In the genomic region with DNA sequence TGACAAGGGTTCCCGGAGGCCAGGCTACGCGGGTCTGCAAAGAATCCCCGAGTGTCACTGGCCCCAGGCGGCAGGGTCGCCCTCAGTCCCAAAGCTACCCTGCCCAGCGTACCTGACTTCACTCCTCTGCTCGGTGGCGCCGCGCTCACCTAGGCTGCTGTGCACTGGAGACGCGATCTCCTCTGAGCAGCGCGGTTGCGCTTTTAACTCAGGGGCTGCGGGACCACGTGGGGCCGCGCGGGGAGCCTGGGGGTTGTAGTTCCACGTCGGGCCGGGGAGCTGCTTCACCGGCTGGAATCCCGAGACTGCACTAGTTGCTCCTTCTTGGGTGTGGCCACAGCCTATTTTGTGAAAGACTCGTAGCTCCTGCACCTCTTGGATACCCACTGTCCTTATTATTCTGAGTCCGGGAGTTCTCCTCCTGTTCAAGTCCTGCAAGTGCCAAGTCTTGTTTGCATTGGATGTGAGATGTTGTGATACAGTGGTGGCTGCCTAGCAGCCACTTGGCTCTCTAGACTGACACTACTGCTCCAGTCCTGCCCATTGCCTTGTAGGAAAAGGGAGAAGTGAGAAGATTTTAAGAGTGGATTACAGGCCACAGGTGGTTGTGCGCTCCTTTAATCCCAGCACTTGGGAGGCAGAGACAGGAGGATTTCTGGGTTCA, we compare ENCODE assay signal across 8 mouse cellular contexts. TPM values are rescaled to one million over a fixed set of nuclear protein-coding genes. Genes with fewer than 3 reads are reported as not detected.
DNase-seq lines count a peak whose midpoint lies in the region; ATAC-seq and TF ChIP-seq lines count a peak whose summit lies in the region.

A gene (minus strand): TSS at position 510 of the 664 bp plus-strand sequence.

- WGBS in forebrain, embryonic 13.5 days = 5% methylated on average over 29 of the region's 29 CpGs
- WGBS in heart, embryonic 16.5 days = 5% methylated on average over 29 of the region's 29 CpGs
- WGBS in liver, embryonic 16.5 days (ENCODE audit: insufficient replicate concordance) = 5% methylated on average over 29 of the region's 29 CpGs
- WGBS in neural tube, embryonic 12.5 days = 6% methylated on average over 29 of the region's 29 CpGs

- no peaks in the 10 kb centered on the region for H3K27me3 ChIP-seq in forebrain, embryonic 13.5 days
- H3K27me3 ChIP-seq in heart, embryonic 16.5 days (ENCODE audit: control insufficient read depth, insufficient read depth, low read length) = no peaks in the 10 kb centered on the region
- H3K27me3 ChIP-seq in liver, embryonic 16.5 days (ENCODE audit: control insufficient read depth, insufficient read depth, low read depth, low read length) = no peaks in the 10 kb centered on the region
- H3K27me3 ChIP-seq in neural tube, embryonic 12.5 days (replicated peaks) = no peaks in the 10 kb centered on the region
- H3K27me3 ChIP-seq in testis, adult 2 months (ENCODE audit: control insufficient read depth, insufficient read depth, low read length) = no peaks in the 10 kb centered on the region

- TF ChIP-seq POLR2A in brain, embryonic 14.5 days (IDR thresholded peaks at IDR 0.05; ENCODE audit: borderline replicate concordance, extremely low read depth, insufficient read depth, insufficient read length, poor library complexity, severe bottlenecking) = peak; percentile 18; the same call in 1 of the 2 replicates
- TF ChIP-seq POLR2A in testis, adult 2 months (IDR thresholded peaks at IDR 0.05; ENCODE audit: control insufficient read depth, low read depth, low read length) = peak; percentile 69

- peak; percentile 4; the same call in 1 of the 2 replicates for TF ChIP-seq CTCF in brain, embryonic 14.5 days (IDR thresholded peaks at IDR 0.05; ENCODE audit: borderline replicate concordance, extremely low read depth, insufficient read depth, insufficient read length)
- no peak for TF ChIP-seq CTCF in testis, adult 2 months (IDR thresholded peaks at IDR 0.05; ENCODE audit: control insufficient read depth, insufficient read depth, insufficient replicate concordance, low read depth, low read length)

- peak within 1 kb of the TSS; percentile 62 for H3K9ac ChIP-seq in forebrain, embryonic 13.5 days
- peak within 1 kb of the TSS; percentile 69 for H3K9ac ChIP-seq in heart, embryonic 16.5 days (ENCODE audit: low read length)
- H3K9ac ChIP-seq in liver, embryonic 16.5 days (ENCODE audit: low read depth, low read length) = peak within 1 kb of the TSS; percentile 33; the same call in 1 of the 2 replicates
- H3K9ac ChIP-seq in neural tube, embryonic 12.5 days = peak within 1 kb of the TSS; percentile 65

- DNase-seq in B cell, adult 2 months = peak; percentile 69 to 71
- peak; percentile 86 for DNase-seq in brain, embryonic 14.5 days (ENCODE audit: low read depth)
- DNase-seq in kidney, postnatal 25 days = peak; percentile 79 to 90

- no peaks in the 10 kb centered on the region for H3K36me3 ChIP-seq in forebrain, embryonic 13.5 days (ENCODE audit: poor library complexity, severe bottlenecking)
- no peaks in the 10 kb centered on the region for H3K36me3 ChIP-seq in heart, embryonic 16.5 days (ENCODE audit: control insufficient read depth, insufficient read depth)
- no peaks in the 10 kb centered on the region for H3K36me3 ChIP-seq in liver, embryonic 16.5 days (ENCODE audit: control insufficient read depth, insufficient read depth)
- H3K36me3 ChIP-seq in neural tube, embryonic 12.5 days = no peaks in the 10 kb centered on the region
- H3K36me3 ChIP-seq in testis, adult 2 months (ENCODE audit: control insufficient read depth, insufficient read depth, low read length) = no peaks in the 10 kb centered on the region

- peak within 1 kb of the TSS; percentile 52 for H3K4me3 ChIP-seq in forebrain, embryonic 13.5 days
- peak within 1 kb of the TSS; percentile 58 for H3K4me3 ChIP-seq in heart, embryonic 16.5 days (ENCODE audit: low read length)
- H3K4me3 ChIP-seq in liver, embryonic 16.5 days (ENCODE audit: low read depth, low read length) = peak within 1 kb of the TSS; percentile 50
- peak within 1 kb of the TSS; percentile 56 for H3K4me3 ChIP-seq in neural tube, embryonic 12.5 days
- peak within 1 kb of the TSS; percentile 79 for H3K4me3 ChIP-seq in testis, adult 2 months (ENCODE audit: control insufficient read depth, low read depth, low read length)

- H3K9me3 ChIP-seq in forebrain, embryonic 13.5 days (replicated peaks) = no peaks in the 10 kb centered on the region
- no peaks in the 10 kb centered on the region for H3K9me3 ChIP-seq in heart, embryonic 16.5 days (replicated peaks; ENCODE audit: control insufficient read depth, low read length)
- no peaks in the 10 kb centered on the region for H3K9me3 ChIP-seq in liver, embryonic 16.5 days (replicated peaks; ENCODE audit: control insufficient read depth, low read length)
- H3K9me3 ChIP-seq in neural tube, embryonic 12.5 days = no peaks in the 10 kb centered on the region

- H3K4me1 ChIP-seq in forebrain, embryonic 13.5 days = 0 out of 2 replicates have a peak, but pooled peaks cover 7% of the 10 kb centered on the region
- no peaks in the 10 kb centered on the region for H3K4me1 ChIP-seq in heart, embryonic 16.5 days (ENCODE audit: control insufficient read depth, insufficient read depth, low read length)
- no peaks in the 10 kb centered on the region for H3K4me1 ChIP-seq in liver, embryonic 16.5 days (ENCODE audit: control insufficient read depth, low read depth, low read length)
- H3K4me1 ChIP-seq in neural tube, embryonic 12.5 days = no peaks in the 10 kb centered on the region
- H3K4me1 ChIP-seq in testis, adult 2 months (ENCODE audit: control insufficient read depth, insufficient read depth, low read length) = peaks cover 5% of the 10 kb centered on the region

- ATAC-seq in forebrain, embryonic 13.5 days = peak; percentile 98
- peak; percentile 93 for ATAC-seq in heart, embryonic 16.5 days (replicated peaks; ENCODE audit: extremely low read depth, insufficient read depth, low FRiP score)
- peak; percentile 59 for ATAC-seq in liver, embryonic 16.5 days (ENCODE audit: low read depth)
- peak; percentile 94 for ATAC-seq in neural tube, embryonic 12.5 days (ENCODE audit: low FRiP score, low read depth)

- peak within 1 kb of the TSS; percentile 64 for H3K4me2 ChIP-seq in forebrain, embryonic 13.5 days
- peak within 1 kb of the TSS; percentile 70 for H3K4me2 ChIP-seq in heart, embryonic 16.5 days (ENCODE audit: low read depth, low read length)
- peak within 1 kb of the TSS; percentile 53 for H3K4me2 ChIP-seq in liver, embryonic 16.5 days (ENCODE audit: low read depth, low read length)
- H3K4me2 ChIP-seq in neural tube, embryonic 12.5 days (replicated peaks) = peak within 1 kb of the TSS; percentile 75

- no peak within 1 kb of the TSS for H3K27ac ChIP-seq in forebrain, embryonic 13.5 days
- no peak within 1 kb of the TSS for H3K27ac ChIP-seq in heart, embryonic 16.5 days (ENCODE audit: low read length)
- H3K27ac ChIP-seq in liver, embryonic 16.5 days (ENCODE audit: low read length) = no peak within 1 kb of the TSS
- H3K27ac ChIP-seq in neural tube, embryonic 12.5 days = no peak within 1 kb of the TSS
- peak within 1 kb of the TSS; percentile 47 for H3K27ac ChIP-seq in testis, adult 2 months (ENCODE audit: control insufficient read depth, insufficient read depth, low read depth, low read length)

RNA-seq across cellular contexts. Expression of the gene that starts here (rescaled TPM):
- 4.9 and 6.6 TPM in 2 replicates for polyA plus RNA-seq in brain, embryonic 14.5 days (2012; rRNA removed)
- 6.6 and 7.8 TPM in 2 replicates for polyA plus RNA-seq in forebrain, embryonic 13.5 days (2015; fragmentation: Nextera tagmentation; extraction: Ambion mirVana)
- polyA plus RNA-seq in heart, embryonic 16.5 days (2015; fragmentation: Nextera tagmentation; extraction: Ambion mirVana) = 4.9 and 6.8 TPM in 2 replicates
- polyA plus RNA-seq in liver, embryonic 16.5 days (2015; fragmentation: Nextera tagmentation; extraction: Ambion mirVana) = 6.5 and 7.0 TPM in 2 replicates
- 16.5 and 16.8 TPM in 2 replicates for polyA plus RNA-seq in neural tube, embryonic 12.5 days (2016; fragmentation: Nextera tagmentation; extraction: Ambion mirVana)
- polyA plus RNA-seq in testis, adult 2 months (2012; rRNA removed) = 4.7 and 5.6 TPM in 2 replicates
